Mouse (Mus musculus) adrenal gland, adult 18-20 months (tissue): ENCODE measurements at regions not wholly inside any gene's neighbourhood (a gene's known extent, or its start where the extent isn't known, plus 50 kb on each side); places are given as distances from the start of the nearest gene placed in this dataset.

ENCODE experiments used
- DNase-seq, 2 experiments: peaks; one replicate each; pipeline ENCODE4 v3.0.0; 2021 to 2022; ENCODE audit warnings: low spot score in 2 of 2

GRCm38 (mm10) chr13:110882661-110883172 lies 372.1 kb upstream of the Actbl2 start:
- DNase-seq = no peak

- DNase-seq = no peak
These were observed 360.9 kb upstream of the Actbl2 start for GRCm38 (mm10) chr13:110893909-110894308.

- no peak for DNase-seq
These were observed 359.5 kb upstream of the Actbl2 start for GRCm38 (mm10) chr13:110895349-110895748.

- no peak for DNase-seq
These were observed 358.9 kb upstream of the Actbl2 start for GRCm38 (mm10) chr13:110895900-110896299.

- DNase-seq = no peak
These were observed 357.2 kb upstream of the Actbl2 start for GRCm38 (mm10) chr13:110897621-110898020.

GRCm38 (mm10) chr13:110902994-110903644 lies 351.7 kb upstream of the Actbl2 start:
- peak; percentile 31 to 74 for DNase-seq

- peak in 1 of 2 experiments; percentile 23 for DNase-seq
These were observed 347.4 kb upstream of the Actbl2 start for GRCm38 (mm10) chr13:110907319-110907955.

- no peak for DNase-seq
These were observed 342.9 kb upstream of the Actbl2 start for GRCm38 (mm10) chr13:110911866-110912265.

- no peak for DNase-seq
These were observed 341.6 kb upstream of the Actbl2 start for GRCm38 (mm10) chr13:110913177-110913576.

GRCm38 (mm10) chr13:110913687-110914086 lies 341.1 kb upstream of the Actbl2 start:
- no peak for DNase-seq

- no peak for DNase-seq
These were observed 339.7 kb upstream of the Actbl2 start for GRCm38 (mm10) chr13:110915161-110915560.

GRCm38 (mm10) chr13:110923936-110924335 lies 330.9 kb upstream of the Actbl2 start:
- DNase-seq = no peak

- DNase-seq = no peak
These were observed 329.9 kb upstream of the Actbl2 start for GRCm38 (mm10) chr13:110924897-110925296.

- no peak for DNase-seq
These were observed 326.7 kb upstream of the Actbl2 start for GRCm38 (mm10) chr13:110928143-110928542.

- no peak for DNase-seq
These were observed 325.9 kb upstream of the Actbl2 start for GRCm38 (mm10) chr13:110928894-110929293.

GRCm38 (mm10) chr13:110929579-110929978 lies 325.2 kb upstream of the Actbl2 start:
- DNase-seq = peak in 1 of 2 experiments; percentile 12

- no peak for DNase-seq
These were observed 313.2 kb upstream of the Actbl2 start for GRCm38 (mm10) chr13:110941587-110941986.

GRCm38 (mm10) chr13:110942986-110943644 lies 311.7 kb upstream of the Actbl2 start:
- DNase-seq = no peak

GRCm38 (mm10) chr13:110944061-110944460 lies 310.8 kb upstream of the Actbl2 start:
- no peak for DNase-seq

GRCm38 (mm10) chr13:110944683-110945082 lies 310.1 kb upstream of the Actbl2 start:
- no peak for DNase-seq

GRCm38 (mm10) chr13:110960212-110960611 lies 294.6 kb upstream of the Actbl2 start:
- no peak for DNase-seq

- peak in 1 of 2 experiments; percentile 19 for DNase-seq
These were observed 287.7 kb upstream of the Actbl2 start for GRCm38 (mm10) chr13:110967109-110967508.
